Mouse (Mus musculus) Patski (cell line): ENCODE data around the gene Gpr157. TPM values are rescaled to one million over a fixed set of nuclear protein-coding genes. Genes with fewer than 3 reads are reported as not detected.

Experiments used
- ATAC-seq: fragments of 100-300 bp; one replicate; pipeline ENCODE4 v1.8.0; 2021
- CTCF ChIA-PET: fragments of 350-600 bp; sonication (Branson Sonifier 250); formaldehyde crosslinking; loops from one replicate; lab custom pipeline; 2022; ENCODE audit warnings: inconsistent platforms; lab: Charles Lee
- POLR2A ChIA-PET: fragments of 350-600 bp; sonication (Branson Sonifier 250); formaldehyde crosslinking; loops from one replicate; lab custom pipeline; 2022; ENCODE audit warnings: antibody characterized with exemption, inconsistent platforms; lab: Charles Lee
- DNase-seq: peaks from one replicate; pipeline ENCODE4 v3.0.0-alpha.2; 2011; ENCODE audit warnings: low read depth, low spot score
- H3K27me3 ChIP-seq: fragments of 371-371 bp; one replicate; pipeline ENCODE4 v1.5.1; 2021
- CTCF ChIP-seq: fragments of 100-300 bp; IDR thresholded peaks from one replicate; pipeline ENCODE4 v1.5.1; 2021
- in situ Hi-C: fragments of 300-500 bp; cut with MboI; formaldehyde crosslinking; loops from 3 replicates; pipeline ENCODE4 v1.11.1; 2018; ENCODE audit warnings: low pct_unique_long_range_greater_than_20kb, mixed read lengths
- polyA plus RNA-seq: library from polyadenylated mRNA; unstranded; gene quantifications from one replicate; pipeline ENCODE4 v1.2.3, GENCODE M21; 2021

Gene Gpr157
- polyA plus RNA-seq, 1 experiment from 2014 or later: 0.50 TPM

GRCm38 (mm10) chr4:150049564-150050226 lies 37.5 kb upstream of the Gpr157 start:
- TF ChIP-seq CTCF: no peak
- ChIA-PET POLR2A (interaction anchor here (0.8 to 3.2 kb wide), 4 partner anchors 11 to 37 kb away, joined by 3 to 17 read pairs (median 7); partner anchors contain the start of gene Gpr157), CTCF (interaction anchor here (1.1 to 2.2 kb wide), 4 partner anchors 11 to 63 kb away, joined by 3 to 5 read pairs (median 4); no protein-coding TSS in a partner anchor)
- DNase-seq: no peak
- H3K27me3 ChIP-seq: no peaks in the 10 kb centered on the region
- no peak for ATAC-seq
- in situ Hi-C loops: no loop called here

DNA sequence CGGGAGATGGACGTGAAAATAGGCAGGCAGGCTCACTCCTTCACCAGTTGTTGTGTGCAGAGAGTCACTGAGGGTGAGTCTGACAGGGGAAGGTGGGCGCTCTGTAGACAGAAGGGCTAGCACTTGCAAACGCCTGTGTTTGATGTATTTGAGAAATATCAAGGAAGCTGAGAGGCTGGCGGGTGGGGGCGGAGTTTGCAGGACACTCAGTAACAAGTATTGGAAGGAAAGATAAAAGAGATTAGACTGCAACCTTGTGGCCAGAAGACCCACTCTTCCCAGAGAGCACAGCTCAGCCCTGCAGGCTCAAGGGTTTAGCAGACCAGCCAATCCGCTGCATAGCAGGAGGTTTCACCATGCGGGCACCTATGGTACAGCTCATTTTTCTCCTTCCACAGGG lies 35.7 kb upstream of the Gpr157 start:
- ATAC-seq (no peak), DNase-seq (no peak)
- TF ChIP-seq CTCF: no peak
- in situ Hi-C loops: no loop called here
- H3K27me3 ChIP-seq: no peaks in the 10 kb centered on the region
- ChIA-PET CTCF (interaction anchor here (1.8 to 2.2 kb wide), 2 partner anchors 14 to 22 kb away, joined by 4 to 5 read pairs; no protein-coding TSS in a partner anchor), POLR2A (interaction anchor here (3.2 kb wide), 1 partner anchor 9 kb away, joined by 17 read pairs; no protein-coding TSS in a partner anchor)

GRCm38 (mm10) chr4:150052380-150052779 lies 34.8 kb upstream of the Gpr157 start:
- ChIA-PET POLR2A (interaction anchor here (3.2 kb wide), 1 partner anchor 8 kb away, joined by 17 read pairs; no protein-coding TSS in a partner anchor), CTCF (interaction anchor here (1.9 to 2.2 kb wide), 2 partner anchors 10 to 15 kb away, joined by 4 to 5 read pairs; no protein-coding TSS in a partner anchor)
- ATAC-seq: no peak
- DNase-seq: no peak
- in situ Hi-C loops: no loop called here
- TF ChIP-seq CTCF: no peak
- no peaks in the 10 kb centered on the region for H3K27me3 ChIP-seq

DNA sequence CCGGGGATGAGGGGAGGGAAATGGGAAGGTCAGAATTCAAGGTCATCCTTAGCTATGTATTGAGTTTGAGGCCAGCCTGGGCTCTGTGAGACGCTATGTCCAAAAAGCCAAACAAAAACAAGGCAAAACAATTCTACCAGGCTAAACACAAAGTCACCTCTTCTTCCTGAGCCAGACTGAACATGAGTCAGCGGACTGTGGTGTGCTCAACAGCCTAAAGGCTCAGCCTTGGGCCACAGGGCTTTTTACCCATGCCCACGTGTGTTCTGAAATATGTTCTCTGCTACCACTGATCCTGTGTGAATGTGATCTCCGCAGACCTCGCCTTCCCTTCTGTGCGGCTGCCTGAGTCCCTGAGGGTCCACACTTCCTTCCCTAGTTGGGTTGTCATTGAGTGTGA lies 31.0 kb upstream of the Gpr157 start:
- in situ Hi-C loops: no loop called here

DNA sequence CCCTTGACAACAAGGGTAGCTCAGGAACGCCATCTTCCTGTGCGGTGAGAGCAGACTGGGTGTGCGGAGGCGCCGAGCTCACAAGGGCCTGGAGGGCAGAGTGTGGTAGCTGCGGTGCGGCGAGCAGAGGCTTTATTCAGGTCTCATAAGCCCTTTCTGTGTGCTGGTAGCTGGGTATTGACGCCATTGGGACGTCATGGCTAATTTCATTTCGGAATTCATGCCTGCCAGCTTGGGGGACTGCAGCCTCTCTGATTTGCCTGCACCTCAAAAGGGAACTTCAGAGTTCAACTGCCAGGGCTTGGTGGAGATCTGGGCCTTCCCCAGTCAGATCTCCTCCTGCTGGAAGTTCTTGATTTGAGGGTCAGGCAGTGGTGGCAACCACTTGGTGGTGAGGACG lies 29.4 kb upstream of the Gpr157 start:
- POLR2A ChIA-PET: no interaction called here
- CTCF ChIA-PET: no interaction called here
- no peak for TF ChIP-seq CTCF
- H3K27me3 ChIP-seq: no peaks in the 10 kb centered on the region
- ATAC-seq (no peak), DNase-seq (no peak)
- in situ Hi-C loops: no loop called here

More for the DNA sequence above, 31.0 kb upstream of the Gpr157 start:
- no peaks in the 10 kb centered on the region for H3K27me3 ChIP-seq
- no peak for TF ChIP-seq CTCF
- CTCF ChIA-PET: no interaction called here
- no peak for ATAC-seq
- POLR2A ChIA-PET: no interaction called here
- DNase-seq: no peak

DNA sequence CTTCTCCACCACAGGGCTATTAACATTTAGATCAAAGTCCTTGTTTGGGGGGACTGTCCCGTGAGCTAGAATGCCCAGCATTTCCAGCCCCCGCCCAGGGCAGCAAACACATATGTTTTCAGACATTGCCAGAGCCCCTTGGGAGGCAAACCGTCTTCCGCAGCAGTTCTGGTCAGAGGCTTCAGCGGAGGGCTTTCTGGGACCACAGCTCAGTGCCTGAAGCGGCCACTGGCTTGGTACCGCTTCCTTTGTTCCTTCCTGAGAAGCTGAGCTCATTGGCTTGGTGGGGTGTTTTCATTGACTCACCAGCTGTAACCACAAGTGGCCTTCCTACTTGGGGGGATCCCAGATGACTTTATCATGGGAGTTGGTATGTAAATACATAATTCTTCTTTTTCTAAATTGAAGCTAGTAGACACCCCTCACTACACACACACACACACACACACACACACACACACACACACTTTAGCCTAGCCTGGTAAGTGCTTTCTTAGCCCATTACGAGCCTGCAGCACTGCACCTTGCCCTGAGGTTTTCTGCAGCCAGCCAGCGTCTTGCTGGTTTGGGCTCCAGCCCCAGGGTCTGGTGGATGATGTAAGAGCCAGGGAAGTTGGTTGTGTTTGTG lies 27.2 kb upstream of the Gpr157 start:
- POLR2A ChIA-PET: interaction anchor here (0.9 to 3.3 kb wide), 3 partner anchors 9 to 11 kb away, joined by 3 to 17 read pairs (median 4); no protein-coding TSS in a partner anchor
- in situ Hi-C loops: no loop called here
- ATAC-seq: peak; percentile 42
- peak; percentile 89 for DNase-seq
- CTCF ChIA-PET: interaction anchor here (1.6 to 2.5 kb wide), 2 partner anchors 9 to 10 kb away, joined by 4 to 5 read pairs; no protein-coding TSS in a partner anchor
- no peak for TF ChIP-seq CTCF
- no peaks in the 10 kb centered on the region for H3K27me3 ChIP-seq

DNA sequence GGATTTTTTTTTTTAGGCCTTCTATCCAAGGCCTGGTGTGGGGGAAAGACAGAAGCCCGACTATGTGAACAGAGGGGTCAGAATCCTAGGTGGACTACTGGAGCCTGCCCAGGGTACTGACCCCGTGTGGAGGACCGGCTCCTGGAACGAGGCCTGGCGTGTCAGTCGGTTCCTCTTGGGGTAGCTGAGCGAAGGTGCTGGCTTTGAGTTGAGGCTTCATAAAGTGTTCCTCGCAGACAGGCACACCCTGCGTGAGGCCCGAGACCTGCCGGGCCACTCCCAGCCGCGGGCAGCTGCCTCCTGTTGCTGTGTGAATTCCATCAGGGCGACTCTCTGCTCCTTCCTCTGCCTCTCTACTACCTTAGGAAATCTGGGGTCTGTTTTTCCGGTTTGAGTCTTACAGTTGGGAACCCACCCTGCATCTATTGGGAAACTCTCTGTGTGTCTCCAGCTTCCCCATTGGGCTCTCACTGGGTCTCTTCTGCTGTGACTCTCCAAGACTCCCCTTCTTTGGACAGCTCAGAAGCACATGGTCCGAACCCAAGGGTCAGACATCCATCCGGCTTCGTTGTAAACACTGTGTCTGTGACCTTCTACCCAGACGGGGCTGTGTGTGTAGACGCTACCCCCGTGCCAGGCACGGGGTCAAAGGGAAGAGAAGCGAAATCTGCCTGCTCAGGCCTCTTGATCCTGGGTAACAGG lies 26.5 kb upstream of the Gpr157 start:
- POLR2A ChIA-PET: interaction anchor here (0.8 to 3.3 kb wide), 3 partner anchors 10 to 12 kb away, joined by 3 to 17 read pairs (median 3); no protein-coding TSS in a partner anchor

DNA sequence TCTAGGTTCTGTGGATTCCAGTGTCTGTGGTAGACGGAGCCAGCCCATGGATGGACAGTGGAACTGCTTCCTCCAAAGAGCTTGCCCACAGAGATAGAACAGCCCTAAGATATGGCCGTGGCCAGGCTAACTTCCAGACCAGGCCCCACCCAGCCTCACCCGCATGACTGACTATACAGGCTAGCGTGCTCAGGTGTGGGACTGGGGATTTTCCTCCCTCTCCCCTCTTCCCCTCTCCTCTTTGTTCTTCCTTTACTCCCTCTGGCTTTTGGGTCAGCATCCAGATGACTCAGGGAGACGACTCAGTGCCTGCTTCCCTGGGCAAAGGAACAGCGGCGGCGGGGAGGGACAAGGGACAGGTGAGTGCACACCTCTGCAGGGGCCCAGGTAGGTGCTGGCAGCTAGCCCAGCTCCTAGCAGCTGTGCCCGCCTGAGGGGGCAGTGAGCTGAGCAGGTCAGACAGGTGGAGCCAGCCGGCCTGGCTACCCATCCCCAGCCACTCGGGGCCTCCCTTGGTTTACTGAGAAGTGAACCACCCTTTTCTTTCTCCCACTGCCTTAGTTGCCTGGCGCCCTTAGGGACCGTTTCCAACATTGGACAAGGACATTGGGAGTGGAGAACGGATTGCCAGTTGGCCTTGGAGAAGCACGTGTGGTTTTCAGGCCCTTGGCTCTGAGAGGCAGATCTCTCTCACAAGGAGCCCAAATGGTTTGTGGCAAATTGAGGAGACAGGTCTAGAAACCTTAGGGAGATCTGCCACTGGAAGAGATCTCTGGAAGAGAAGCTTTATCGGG lies 25.5 kb upstream of the Gpr157 start:
- in situ Hi-C loops: no loop called here
- H3K27me3 ChIP-seq: no peaks in the 10 kb centered on the region
- DNase-seq (no peak), ATAC-seq (no peak)
- CTCF ChIA-PET: interaction anchor here (1.1 to 2.5 kb wide), 4 partner anchors 8 to 38 kb away, joined by 3 to 6 read pairs (median 4); no protein-coding TSS in a partner anchor
- POLR2A ChIA-PET: interaction anchor here (3.3 kb wide), 1 partner anchor 11 kb away, joined by 17 read pairs; no protein-coding TSS in a partner anchor
- no peak for TF ChIP-seq CTCF

More for the DNA sequence above, 26.5 kb upstream of the Gpr157 start:
- DNase-seq: no peak
- no peak for TF ChIP-seq CTCF
- no peak for ATAC-seq
- CTCF ChIA-PET: interaction anchor here (1.6 to 2.5 kb wide), 2 partner anchors 9 to 10 kb away, joined by 4 to 5 read pairs; no protein-coding TSS in a partner anchor
- H3K27me3 ChIP-seq: no peaks in the 10 kb centered on the region
- in situ Hi-C loops: no loop called here

GRCm38 (mm10) chr4:150066706-150067323 lies 20.4 kb upstream of the Gpr157 start:
- no peak for TF ChIP-seq CTCF
- DNase-seq (no peak), ATAC-seq (no peak)
- ChIA-PET POLR2A (interaction anchor here (0.8 to 1.6 kb wide), 2 partner anchors 17 to 107 kb away, joined by 4 to 5 read pairs; no protein-coding TSS in a partner anchor), CTCF (no interaction called here)
- no peaks in the 10 kb centered on the region for H3K27me3 ChIP-seq
- in situ Hi-C loops: no loop called here
